In genomic region chr7:31067836-31068235, GRCm38 (mm10) we compare ENCODE assay signal across 7 mouse cellular contexts. TPM values are rescaled to one million over a fixed set of nuclear protein-coding genes. Genes with fewer than 3 reads are reported as not detected.
A peak's percentile ranks its signal among the peaks of the same experiment; 100 is the strongest.
DNase-seq lines count a peak whose midpoint lies in the region; ATAC-seq and TF ChIP-seq lines count a peak whose summit lies in the region.

No protein-coding gene starts in this region.

- no peaks in the 10 kb centered on the region for H3K27me3 ChIP-seq in intestine, embryonic 14.5 days (replicated peaks; ENCODE audit: control insufficient read depth, insufficient read depth, low read length)
- no peaks in the 10 kb centered on the region for H3K27me3 ChIP-seq in intestine, postnatal 0 days (replicated peaks; ENCODE audit: control insufficient read depth, insufficient read depth, low read length)
- no peaks in the 10 kb centered on the region for H3K27me3 ChIP-seq in midbrain, postnatal 0 days (ENCODE audit: insufficient read depth, low read length)
- H3K27me3 ChIP-seq in midbrain, embryonic 11.5 days (ENCODE audit: control insufficient read depth, insufficient read depth, low read length) = no peaks in the 10 kb centered on the region

- TF ChIP-seq CTCF in intestine, postnatal 0 days (IDR thresholded peaks at IDR 0.05; ENCODE audit: low read depth) = no peak
- TF ChIP-seq CTCF in midbrain, postnatal 0 days (IDR thresholded peaks at IDR 0.05) = no peak

- no peak overlapping the region for H3K9ac ChIP-seq in intestine, embryonic 14.5 days (ENCODE audit: low read length)
- no peak overlapping the region for H3K9ac ChIP-seq in intestine, postnatal 0 days (ENCODE audit: low read depth, low read length)
- no peak overlapping the region for H3K9ac ChIP-seq in midbrain, postnatal 0 days (replicated peaks; ENCODE audit: low read length, poor library complexity, severe bottlenecking)
- no peak overlapping the region for H3K9ac ChIP-seq in midbrain, embryonic 11.5 days (ENCODE audit: low read length)

- no peaks in the 10 kb centered on the region for H3K9me3 ChIP-seq in intestine, embryonic 14.5 days (ENCODE audit: control insufficient read depth, low read length)
- H3K9me3 ChIP-seq in intestine, postnatal 0 days (ENCODE audit: control insufficient read depth) = no peaks in the 10 kb centered on the region
- H3K9me3 ChIP-seq in midbrain, postnatal 0 days (ENCODE audit: low read length) = no peaks in the 10 kb centered on the region
- H3K9me3 ChIP-seq in midbrain, embryonic 11.5 days (ENCODE audit: control insufficient read depth, low read length) = no peaks in the 10 kb centered on the region

- no peak overlapping the region for H3K4me3 ChIP-seq in intestine, embryonic 14.5 days (ENCODE audit: low read depth, low read length)
- H3K4me3 ChIP-seq in intestine, postnatal 0 days (ENCODE audit: low read depth, low read length) = no peak overlapping the region
- no peak overlapping the region for H3K4me3 ChIP-seq in midbrain, postnatal 0 days (ENCODE audit: low read depth, low read length)
- H3K4me3 ChIP-seq in midbrain, embryonic 11.5 days (ENCODE audit: low read depth, low read length) = no peak overlapping the region

- H3K4me2 ChIP-seq in intestine, embryonic 14.5 days (ENCODE audit: low read length) = no peak overlapping the region
- no peak overlapping the region for H3K4me2 ChIP-seq in intestine, postnatal 0 days (replicated peaks; ENCODE audit: low read depth)
- no peak overlapping the region for H3K4me2 ChIP-seq in midbrain, postnatal 0 days (ENCODE audit: low read depth, low read length, poor library complexity, severe bottlenecking)
- H3K4me2 ChIP-seq in midbrain, embryonic 11.5 days = no peak overlapping the region

- ATAC-seq in intestine, embryonic 14.5 days (replicated peaks; ENCODE audit: low FRiP score, low TSS enrichment, low read depth) = peak; percentile 51
- ATAC-seq in intestine, postnatal 0 days = no peak
- ATAC-seq in midbrain, postnatal 0 days (ENCODE audit: low FRiP score) = no peak
- ATAC-seq in midbrain, embryonic 11.5 days (ENCODE audit: low FRiP score) = no peak

- H3K4me1 ChIP-seq in intestine, embryonic 14.5 days (replicated peaks; ENCODE audit: control insufficient read depth, insufficient read depth, low read length) = peaks cover 8% of the 10 kb centered on the region
- H3K4me1 ChIP-seq in intestine, postnatal 0 days (replicated peaks; ENCODE audit: control insufficient read depth, insufficient read depth, low read length) = no peaks in the 10 kb centered on the region; the same call in 1 of the 2 replicates
- H3K4me1 ChIP-seq in midbrain, postnatal 0 days (ENCODE audit: insufficient read depth, low read length) = no peaks in the 10 kb centered on the region
- no peaks in the 10 kb centered on the region for H3K4me1 ChIP-seq in midbrain, embryonic 11.5 days (ENCODE audit: control insufficient read depth, insufficient read depth, low read length)

- no peak overlapping the region for H3K27ac ChIP-seq in intestine, embryonic 14.5 days (ENCODE audit: low read depth)
- no peak overlapping the region for H3K27ac ChIP-seq in intestine, postnatal 0 days (ENCODE audit: low read depth, low read length)
- H3K27ac ChIP-seq in midbrain, postnatal 0 days (ENCODE audit: low read depth, low read length) = no peak overlapping the region
- no peak overlapping the region for H3K27ac ChIP-seq in midbrain, embryonic 11.5 days (ENCODE audit: low read depth, low read length)

- 41% methylated on average over 5 of the region's 5 CpGs for WGBS in intestine, embryonic 14.5 days
- WGBS in intestine, postnatal 0 days = 41% methylated on average over 5 of the region's 5 CpGs
- 36% methylated on average over 5 of the region's 5 CpGs for WGBS in midbrain, postnatal 0 days
- WGBS in midbrain, embryonic 11.5 days = 41% methylated on average over 5 of the region's 5 CpGs

- no peak for DNase-seq in intestine, embryonic 14.5 days (ENCODE audit: low spot score)
- DNase-seq in midbrain, postnatal 0 days (ENCODE audit: low spot score) = peak; percentile 55
- DNase-seq in midbrain, embryonic 11.5 days (ENCODE audit: low spot score, missing footprints) = no peak
- peak; percentile 55 for DNase-seq in brain, adult 2 months (ENCODE audit: low read depth, low spot score)
- peak; percentile 49 for DNase-seq in lung, postnatal 36 days
- no peak for DNase-seq in adipocyte (ENCODE audit: low spot score)

- H3K36me3 ChIP-seq in intestine, embryonic 14.5 days (ENCODE audit: control insufficient read depth, insufficient read depth, low read length) = no peaks in the 10 kb centered on the region
- H3K36me3 ChIP-seq in intestine, postnatal 0 days (ENCODE audit: control insufficient read depth, insufficient read depth) = no peaks in the 10 kb centered on the region
- no peaks in the 10 kb centered on the region for H3K36me3 ChIP-seq in midbrain, postnatal 0 days (ENCODE audit: insufficient read depth, low read length)
- H3K36me3 ChIP-seq in midbrain, embryonic 11.5 days (ENCODE audit: control insufficient read depth, insufficient read depth, low read length) = no peaks in the 10 kb centered on the region

RNA-seq across cellular contexts. Expression of gene Fxyd3, which starts 8.7 kb away (rescaled TPM):
- 70.2 and 71.5 TPM in 2 replicates for polyA plus RNA-seq in intestine, embryonic 14.5 days (2014; fragmentation: Nextera tagmentation; extraction: Ambion mirVana)
- polyA plus RNA-seq in intestine, postnatal 0 days (2015; fragmentation: Nextera tagmentation; extraction: Ambion mirVana) = 40.4 and 48.0 TPM in 2 replicates
- 3.7 TPM in 1 of 2 replicates, not detected in the other for total RNA-seq in midbrain, postnatal 0 days (2014; rRNA removed)
- polyA plus RNA-seq in midbrain, postnatal 0 days (2015; fragmentation: Nextera tagmentation; extraction: Ambion mirVana) = 0.47 TPM in 1 of 2 replicates, not detected in the other
- polyA plus RNA-seq in midbrain, embryonic 11.5 days (2014; fragmentation: Nextera tagmentation; extraction: Ambion mirVana) = 1.8 and 2.3 TPM in 2 replicates

RNA-seq across cellular contexts. Expression of gene Lgi4, which starts 8.7 kb away (rescaled TPM):
- polyA plus RNA-seq in intestine, embryonic 14.5 days (2014; fragmentation: Nextera tagmentation; extraction: Ambion mirVana) = 1.2 and 2.4 TPM in 2 replicates
- 0.70 and 0.78 TPM in 2 replicates for polyA plus RNA-seq in intestine, postnatal 0 days (2015; fragmentation: Nextera tagmentation; extraction: Ambion mirVana)
- total RNA-seq in midbrain, postnatal 0 days (2014; rRNA removed) = 1.2 and 1.3 TPM in 2 replicates
- polyA plus RNA-seq in midbrain, postnatal 0 days (2015; fragmentation: Nextera tagmentation; extraction: Ambion mirVana) = 0.56 and 0.81 TPM in 2 replicates
- 0.58 and 0.85 TPM in 2 replicates for polyA plus RNA-seq in midbrain, embryonic 11.5 days (2014; fragmentation: Nextera tagmentation; extraction: Ambion mirVana)

RNA-seq across cellular contexts. Expression of gene Fxyd1, which starts 10.8 kb away (rescaled TPM):
- 71.8 and 74.1 TPM in 2 replicates for polyA plus RNA-seq in intestine, embryonic 14.5 days (2014; fragmentation: Nextera tagmentation; extraction: Ambion mirVana)
- 78.9 and 83.1 TPM in 2 replicates for polyA plus RNA-seq in intestine, postnatal 0 days (2015; fragmentation: Nextera tagmentation; extraction: Ambion mirVana)
- 7.0 and 7.4 TPM in 2 replicates for total RNA-seq in midbrain, postnatal 0 days (2014; rRNA removed)
- 20.4 and 22.2 TPM in 2 replicates for polyA plus RNA-seq in midbrain, postnatal 0 days (2015; fragmentation: Nextera tagmentation; extraction: Ambion mirVana)
- polyA plus RNA-seq in midbrain, embryonic 11.5 days (2014; fragmentation: Nextera tagmentation; extraction: Ambion mirVana) = 4.8 and 5.4 TPM in 2 replicates

RNA-seq across cellular contexts. Expression of gene Fxyd7, which starts 16.6 kb away (rescaled TPM):
- polyA plus RNA-seq in intestine, embryonic 14.5 days (2014; fragmentation: Nextera tagmentation; extraction: Ambion mirVana) = 21.1 and 23.0 TPM in 2 replicates
- 15.2 and 16.2 TPM in 2 replicates for polyA plus RNA-seq in intestine, postnatal 0 days (2015; fragmentation: Nextera tagmentation; extraction: Ambion mirVana)
- total RNA-seq in midbrain, postnatal 0 days (2014; rRNA removed) = 189 and 285 TPM in 2 replicates
- 455 and 516 TPM in 2 replicates for polyA plus RNA-seq in midbrain, postnatal 0 days (2015; fragmentation: Nextera tagmentation; extraction: Ambion mirVana)
- 5.4 and 6.2 TPM in 2 replicates for polyA plus RNA-seq in midbrain, embryonic 11.5 days (2014; fragmentation: Nextera tagmentation; extraction: Ambion mirVana)

RNA-seq across cellular contexts. Expression of gene Fxyd5, which starts 25.6 kb away (rescaled TPM):
- 18.1 and 22.8 TPM in 2 replicates for polyA plus RNA-seq in intestine, embryonic 14.5 days (2014; fragmentation: Nextera tagmentation; extraction: Ambion mirVana)
- polyA plus RNA-seq in intestine, postnatal 0 days (2015; fragmentation: Nextera tagmentation; extraction: Ambion mirVana) = 18.2 and 19.3 TPM in 2 replicates
- total RNA-seq in midbrain, postnatal 0 days (2014; rRNA removed) = 23.1 and 48.0 TPM in 2 replicates
- 31.9 and 32.9 TPM in 2 replicates for polyA plus RNA-seq in midbrain, postnatal 0 days (2015; fragmentation: Nextera tagmentation; extraction: Ambion mirVana)
- 11.3 and 12.6 TPM in 2 replicates for polyA plus RNA-seq in midbrain, embryonic 11.5 days (2014; fragmentation: Nextera tagmentation; extraction: Ambion mirVana)

Comparison
In these comparisons a context has a peak if more than half of its experiments do, and no peak if none do; other contexts are left out.
1. DNase-seq: peak in midbrain, postnatal 0 days (single experiment), brain, adult 2 months (single experiment) and lung, postnatal 36 days (single experiment); none in intestine, embryonic 14.5 days (single experiment), midbrain, embryonic 11.5 days (single experiment) and adipocyte (single experiment).
2. RNA of gene Fxyd3, which starts 8.7 kb away (polyA plus RNA-seq): 70.2 to 71.5 TPM in intestine, embryonic 14.5 days and 40.4 to 48.0 TPM in intestine, postnatal 0 days; 1.8 to 2.3 TPM in midbrain, embryonic 11.5 days and 0.47 TPM in midbrain, postnatal 0 days; every median in the first group is over 10 times any median in the second.